Mouse (Mus musculus) hindbrain, embryonic 14.5 days (tissue): ENCODE measurements around the gene Map3k13. TPM values are rescaled to one million over a fixed set of nuclear protein-coding genes. Genes with fewer than 3 reads are reported as not detected.
A peak's percentile ranks its signal among the peaks of the same experiment; 100 is the strongest.
"Not testable (repeated sequence)": the region's sequence is repeated elsewhere in the genome, so short reads cannot be mapped to it uniquely, and the experiment has no call there.

Experiments used
- ATAC-seq: fragments of 200-750 bp; cut with Nextera tagmentation; 2 replicates; pipeline ENCODE4 v1.8.0; 2017; ENCODE audit warnings: moderate number of reproducible peaks, mild to moderate bottlenecking, moderate TSS enrichment, moderate library complexity; ENCODE audit not compliant: low FRiP score
- DNase-seq: peaks from one replicate; pipeline ENCODE4 v3.0.0-alpha.2; 2015; ENCODE audit warnings: low spot score
- H3K27ac ChIP-seq: fragments of 300-500 bp; sonication (generic); 2 replicates; pipeline ENCODE4 v1.5.1; 2014; ENCODE audit warnings: mild to moderate bottlenecking, moderate library complexity
- H3K27me3 ChIP-seq: fragments of 300-500 bp; sonication (generic); 2 replicates; pipeline ENCODE4 v1.6.1; 2014; ENCODE audit warnings: mild to moderate bottlenecking, low read length, mixed read lengths; ENCODE audit not compliant: control insufficient read depth, insufficient read depth
- H3K36me3 ChIP-seq: fragments of 300-500 bp; sonication (generic); replicated peaks from 2 replicates; pipeline ENCODE4 v1.6.1; 2014; ENCODE audit not compliant: control insufficient read depth, insufficient read depth
- H3K4me1 ChIP-seq: fragments of 300-500 bp; sonication (generic); replicated peaks from 2 replicates; pipeline ENCODE4 v1.6.1; 2014; ENCODE audit warnings: antibody characterized with exemption, low read length, mixed read lengths; ENCODE audit not compliant: control insufficient read depth, insufficient read depth
- H3K4me2 ChIP-seq: fragments of 300-500 bp; sonication (generic); replicated peaks from 2 replicates; pipeline ENCODE4 v1.6.1; 2014; ENCODE audit warnings: mild to moderate bottlenecking, moderate library complexity
- H3K4me3 ChIP-seq: fragments of 300-500 bp; sonication (generic); replicated peaks from 2 replicates; pipeline ENCODE4 v1.5.1; 2014; ENCODE audit warnings: mild to moderate bottlenecking, low read length
- H3K9ac ChIP-seq: fragments of 300-500 bp; sonication (generic); 2 replicates; pipeline ENCODE4 v1.6.1; 2014
- H3K9me3 ChIP-seq: fragments of 300-500 bp; sonication (generic); 2 replicates; pipeline ENCODE4 v1.6.1; 2016; ENCODE audit warnings: low read length; ENCODE audit not compliant: control insufficient read depth
- WGBS: fragments of 180-500 bp; shearing (Covaris S2); extraction: QIAGEN DNeasy Blood & Tissue Kit; methylation state at CpG from one replicate; pipeline ENCODE4 v1.1.7; 2014; 5-methylcytosine and 5-hydroxymethylcytosine counted together
- polyA plus RNA-seq: library from polyadenylated mRNA; unstranded; fragments of >200 nt; fragmentation: Nextera tagmentation; extraction: Ambion mirVana; gene quantifications from 2 replicates; pipeline ENCODE4 v1.2.1, GENCODE M21; 2014

Gene Map3k13
- polyA plus RNA-seq, 1 experiment from 2014 or later = 8.3 TPM

GRCm38 (mm10) chr16:21901286-21901685 lies 107.1 kb downstream of the Map3k13 start:
- Histone ChIP-seq H3K4me2 (no peak overlapping the region), H3K36me3 (peaks cover 35% of the 10 kb centered on the region), H3K4me1 (no peaks in the 10 kb centered on the region), H3K9me3 (no peaks in the 10 kb centered on the region), H3K4me3 (no peak overlapping the region), H3K27me3 (no peaks in the 10 kb centered on the region), H3K27ac (no peak overlapping the region), H3K9ac (no peak overlapping the region)
- WGBS = 77% methylated on average over 5 of the region's 5 CpGs
- DNase-seq (no peak), ATAC-seq (no peak)

- H3K9ac ChIP-seq = no peak overlapping the region
- H3K9me3 ChIP-seq = no peaks in the 10 kb centered on the region
- H3K27ac ChIP-seq = no peak overlapping the region
- DNase-seq (no peak), ATAC-seq (no peak)
- H3K36me3 ChIP-seq = peaks cover 54% of the 10 kb centered on the region
- no peak overlapping the region for H3K4me3 ChIP-seq
- no peaks in the 10 kb centered on the region for H3K4me1 ChIP-seq
- H3K27me3 ChIP-seq = no peaks in the 10 kb centered on the region
- no peak overlapping the region for H3K4me2 ChIP-seq
- WGBS = 88% methylated on average over 10 of the region's 10 CpGs
These were observed 110.5 kb downstream of the Map3k13 start for GRCm38 (mm10) chr16:21904636-21905035.

GRCm38 (mm10) chr16:21905996-21906395 lies 111.8 kb downstream of the Map3k13 start:
- peaks cover 63% of the 10 kb centered on the region for H3K36me3 ChIP-seq
- H3K4me2 ChIP-seq = no peak overlapping the region
- H3K27me3 ChIP-seq = no peaks in the 10 kb centered on the region
- no peak for ATAC-seq
- H3K9ac ChIP-seq = no peak overlapping the region
- no peaks in the 10 kb centered on the region for H3K4me1 ChIP-seq
- no peak for DNase-seq
- no peak overlapping the region for H3K27ac ChIP-seq
- H3K4me3 ChIP-seq = no peak overlapping the region
- 95% methylated on average over 7 of the region's 7 CpGs for WGBS
- H3K9me3 ChIP-seq = no peaks in the 10 kb centered on the region

GRCm38 (mm10) chr16:21906902-21907301 lies 112.8 kb downstream of the Map3k13 start:
- ATAC-seq = no peak
- Histone ChIP-seq H3K9me3 (no peaks in the 10 kb centered on the region), H3K4me1 (no peaks in the 10 kb centered on the region), H3K27ac (no peak overlapping the region), H3K4me2 (no peak overlapping the region), H3K36me3 (peaks cover 72% of the 10 kb centered on the region), H3K27me3 (no peaks in the 10 kb centered on the region), H3K4me3 (no peak overlapping the region), H3K9ac (no peak overlapping the region)
- DNase-seq = no peak
- 91% methylated on average over 6 of the region's 6 CpGs for WGBS

GRCm38 (mm10) chr16:21908906-21909305 lies 114.8 kb downstream of the Map3k13 start:
- WGBS = 38% methylated on average over 6 of the region's 8 CpGs
- H3K9ac ChIP-seq, H3K4me3 ChIP-seq, H3K4me2 ChIP-seq, H3K27ac ChIP-seq, DNase-seq, H3K27me3 ChIP-seq, ATAC-seq, H3K4me1 ChIP-seq, H3K9me3 ChIP-seq: not testable (repeated sequence)
- peaks cover 85% of the 10 kb centered on the region for H3K36me3 ChIP-seq

DNA sequence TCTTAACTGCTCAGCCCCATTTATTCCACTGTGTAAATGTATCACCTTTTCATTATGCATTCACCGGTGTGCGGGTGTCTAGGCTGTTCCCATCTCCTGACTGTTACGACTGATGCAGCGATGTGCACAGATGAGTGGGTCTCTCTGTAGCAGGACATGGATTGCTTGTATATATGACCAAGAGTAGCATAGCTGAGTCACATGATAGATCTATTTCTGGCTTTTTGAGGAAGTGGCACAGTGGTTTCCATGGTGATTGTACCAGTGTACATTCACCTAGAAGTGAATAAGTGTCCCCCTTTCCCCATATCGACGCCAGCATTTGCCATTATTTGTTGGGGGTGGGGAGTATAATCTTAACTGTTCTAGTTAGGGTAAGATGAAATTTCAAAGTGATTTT lies 119.2 kb downstream of the Map3k13 start:
- H3K36me3 ChIP-seq = peaks cover 87% of the 10 kb centered on the region
- DNase-seq = no peak
- no peaks in the 10 kb centered on the region for H3K9me3 ChIP-seq
- WGBS = 89% methylated on average over 6 of the region's 6 CpGs
- H3K27ac ChIP-seq = no peak overlapping the region
- no peak overlapping the region for H3K4me2 ChIP-seq
- no peak for ATAC-seq
- H3K27me3 ChIP-seq = no peaks in the 10 kb centered on the region
- no peak overlapping the region for H3K9ac ChIP-seq
- H3K4me3 ChIP-seq = no peak overlapping the region
- H3K4me1 ChIP-seq = no peaks in the 10 kb centered on the region

- Histone ChIP-seq H3K4me3 (no peak overlapping the region), H3K9ac (no peak overlapping the region), H3K27ac (no peak overlapping the region), H3K4me2 (no peak overlapping the region), H3K9me3 (no peaks in the 10 kb centered on the region), H3K4me1 (no peaks in the 10 kb centered on the region), H3K36me3 (peaks cover 75% of the 10 kb centered on the region), H3K27me3 (no peaks in the 10 kb centered on the region)
- ATAC-seq = no peak
- 79% methylated on average over 7 of the region's 7 CpGs for WGBS
- no peak for DNase-seq
These were observed 122.5 kb downstream of the Map3k13 start for GRCm38 (mm10) chr16:21916681-21917080.

DNA sequence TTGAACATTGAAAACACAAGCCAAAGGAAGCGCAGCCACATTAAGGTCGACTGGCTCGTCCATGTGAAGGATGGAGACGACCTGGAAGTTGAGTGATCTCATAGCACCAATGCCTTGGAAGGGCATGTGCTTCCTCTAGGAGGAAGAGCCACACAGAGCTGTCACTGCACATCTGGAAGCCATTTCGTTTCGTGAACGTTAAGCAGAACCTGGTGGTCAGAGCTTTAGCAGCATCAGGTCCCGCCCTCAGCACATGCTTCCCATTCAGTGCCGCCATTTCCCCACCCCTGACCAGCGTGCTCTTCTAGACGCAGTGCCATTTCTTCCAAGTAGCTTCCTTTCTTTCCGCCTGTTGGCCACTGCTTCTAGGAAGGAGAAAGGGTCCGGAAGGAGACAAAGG lies 134.3 kb downstream of the Map3k13 start:
- no peak overlapping the region for H3K27ac ChIP-seq
- 91% methylated on average over 13 of the region's 13 CpGs for WGBS
- H3K27me3 ChIP-seq = no peaks in the 10 kb centered on the region
- H3K4me3 ChIP-seq = no peak overlapping the region
- peaks cover 63% of the 10 kb centered on the region for H3K36me3 ChIP-seq
- no peaks in the 10 kb centered on the region for H3K4me1 ChIP-seq
- no peak overlapping the region for H3K4me2 ChIP-seq
- no peak for ATAC-seq
- H3K9ac ChIP-seq = no peak overlapping the region
- H3K9me3 ChIP-seq = no peaks in the 10 kb centered on the region
- no peak for DNase-seq

DNA sequence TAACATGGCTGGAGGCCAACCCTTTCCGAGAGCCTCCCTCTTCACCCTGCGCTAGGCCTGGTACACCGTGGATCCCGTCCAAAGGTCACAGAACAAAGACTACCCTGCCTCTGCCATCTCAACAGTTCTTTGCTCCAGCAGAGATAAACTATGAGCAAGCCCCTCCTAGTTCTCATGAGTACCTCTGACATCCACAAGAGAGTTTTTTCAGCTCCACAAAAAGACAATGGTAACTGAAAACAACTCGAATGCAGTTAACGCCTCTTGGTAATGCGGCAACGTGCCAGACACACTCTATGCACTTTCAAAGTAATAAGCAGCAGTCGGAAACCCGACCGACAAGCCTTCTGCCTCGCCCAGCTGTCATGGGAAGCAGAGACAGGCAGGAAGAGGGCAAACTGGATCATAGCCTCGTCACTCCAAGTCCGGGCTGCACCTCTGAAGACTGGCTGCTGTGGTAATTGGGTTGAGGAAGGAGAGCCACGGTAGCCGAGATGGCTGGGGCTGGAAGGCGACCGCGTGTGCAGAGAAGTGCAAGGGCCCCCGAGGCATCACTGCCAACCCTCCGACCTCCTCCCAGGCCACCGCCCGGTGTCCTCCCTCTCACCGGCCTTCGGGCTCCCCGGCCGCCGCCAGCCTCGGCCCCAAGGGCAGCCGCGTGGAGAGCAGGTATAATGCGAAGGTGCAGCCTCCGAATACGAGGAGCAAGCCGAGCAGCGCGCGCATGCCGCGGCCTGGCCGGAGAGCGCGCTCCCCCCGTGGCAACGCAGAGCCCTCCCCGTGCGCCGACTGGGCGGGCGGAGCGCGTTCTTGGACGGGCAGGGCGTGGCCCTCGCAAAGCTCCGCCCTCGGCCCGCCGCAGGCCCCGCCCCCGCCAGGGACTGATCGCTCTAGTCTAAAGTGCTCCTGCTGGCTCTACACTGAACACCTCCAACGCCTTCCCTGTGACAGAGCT lies 152.9 kb downstream of the Map3k13 start, which contains the start of gene Tmem41a:
Gene Tmem41a (minus strand): TSS at position 792 of the 955 bp plus-strand sequence.
- no peaks in the 10 kb centered on the region for H3K9me3 ChIP-seq
- peak; percentile 98 for ATAC-seq
- peak; percentile 87 for DNase-seq
- H3K27ac ChIP-seq = peak within 1 kb of the TSS; percentile 55
- peak within 1 kb of the TSS; percentile 71 for H3K9ac ChIP-seq
- peaks cover 11% of the 10 kb centered on the region; the same call in 1 of the 2 replicates for H3K4me1 ChIP-seq
- H3K4me2 ChIP-seq = peak within 1 kb of the TSS; percentile 77
- H3K27me3 ChIP-seq = no peaks in the 10 kb centered on the region
- under 1% methylated on average over 56 of the region's 63 CpGs for WGBS
- H3K4me3 ChIP-seq = peak within 1 kb of the TSS; percentile 64
- H3K36me3 ChIP-seq = no peaks in the 10 kb centered on the region
